20 mouse cellular contexts compared by ENCODE assay signal in the genomic region with DNA sequence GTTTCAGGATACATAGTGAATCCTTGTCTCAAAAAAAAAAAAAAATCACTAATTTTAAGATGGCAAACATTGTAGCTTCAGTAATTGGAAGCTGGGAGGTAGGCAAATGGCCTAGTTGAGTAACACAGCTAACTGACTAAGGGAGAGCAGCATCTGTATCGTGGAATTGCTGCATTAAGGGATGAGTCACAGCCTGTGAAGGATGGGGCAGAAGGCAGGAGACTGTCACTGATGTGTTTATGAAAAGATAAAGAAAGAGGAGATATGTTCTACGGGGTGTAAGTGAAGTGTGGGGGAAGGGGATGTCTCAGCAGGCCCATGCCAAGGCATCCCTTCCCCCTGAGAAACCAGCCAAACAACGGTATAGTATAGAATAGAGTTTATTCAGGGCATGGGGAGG. TPM values are rescaled to one million over a fixed set of nuclear protein-coding genes. Genes with fewer than 3 reads are reported as not detected.
DNase-seq lines count a peak whose midpoint lies in the region; ATAC-seq lines count a peak whose summit lies in the region.
"Had no signal": no experiment of that assay in that cellular context is flagged by ENCODE, and none has a peak within 500 bp of the region (broad histone marks: within the 10 kb centered on the region; RNA-seq: fewer than 3 reads in every experiment).

No protein-coding gene starts in this region.

- no peak for DNase-seq in frontal cortex, postnatal 14 days (ENCODE audit: low spot score in 2 of 2)
- peak; percentile 56 for DNase-seq in right cerebral cortex, adult 18-20 months
- DNase-seq in right cerebral cortex, postnatal 4 days: no peak
- peak; percentile 65 for DNase-seq in MN1 (ENCODE audit: low spot score)
- DNase-seq in gastrocnemius, adult 8-10 months (ENCODE audit: low spot score in 2 of 2): no peak
- DNase-seq: cerebellum, adult 8-10 months; gastrocnemius, postnatal 10 days; heart, postnatal 4 days; kidney, adult 18-20 months; layer of hippocampus, postnatal 36 days; lung, adult 18-20 months; lung, postnatal 10 days; right cerebral cortex, postnatal 25 days; thymus, postnatal 14 days had no signal

- peak; percentile 36; the same call in 1 of the 2 replicates for ATAC-seq in frontal cortex, adult (ENCODE audit: low TSS enrichment)
- no peak for ATAC-seq in cerebellum, adult (ENCODE audit: insufficient number of reproducible peaks, low FRiP score, low TSS enrichment)
- ATAC-seq: forebrain, embryonic 15.5 days; inflammation-experienced regulatory T-cells, adult 6 months; liver, embryonic 12.5 days; Patski had no signal

RNA-seq across cellular contexts. Expression of a gene that starts 56.5 kb away (rescaled TPM):
- 1 to 10 TPM; 2.6 to 3.4 (median 3.1) TPM for total RNA-seq in gastrocnemius, adult 8-10 months (2022)

Comparison
In these comparisons a context has a peak if more than half of its experiments do, and no peak if none do; other contexts are left out.
1. DNase-seq: peak in right cerebral cortex, adult 18-20 months (single experiment) and MN1 (single experiment); none in frontal cortex, postnatal 14 days (0 of 2), right cerebral cortex, postnatal 4 days (single experiment) and gastrocnemius, adult 8-10 months (0 of 2).